Mouse (Mus musculus) CH12.LX (cell line): ENCODE measurements around the gene Slc25a45. TPM values are rescaled to one million over a fixed set of nuclear protein-coding genes. Genes with fewer than 3 reads are reported as not detected.

Experiments used
- DNase-seq: peaks from one replicate; pipeline ENCODE4 v3.0.0-alpha.2; 2013; ENCODE audit errors: extremely low read depth
- H3K27ac ChIP-seq: 2 replicates; pipeline ENCODE4 v1.5.1; 2012; ENCODE audit warnings: low read depth, mild to moderate bottlenecking, control low read depth, moderate library complexity; ENCODE audit not compliant: insufficient read depth
- H3K27me3 ChIP-seq: replicated peaks from 2 replicates; pipeline ENCODE3; 2012; ENCODE audit warnings: inconsistent platforms
- H3K36me3 ChIP-seq, 2 experiments: replicated peaks in 1 of 2; 2 replicates each; pipeline versions ENCODE3 to v1.6.1; 2012; ENCODE audit warnings: inconsistent platforms in 1 of 2, low read length in 1 of 2, mild to moderate bottlenecking in 1 of 2, mixed read lengths in 1 of 2, moderate library complexity in 1 of 2; ENCODE audit not compliant: control insufficient read depth in 1 of 2, insufficient read depth in 1 of 2
- H3K4me1 ChIP-seq, 2 experiments: 2 replicates each; pipeline ENCODE4 v1.6.1; 2012; ENCODE audit warnings: inconsistent platforms in 1 of 2, moderate library complexity in 1 of 2; ENCODE audit not compliant: insufficient read depth in 2 of 2, control insufficient read depth in 1 of 2
- H3K4me2 ChIP-seq: 2 replicates; pipeline ENCODE4 v1.6.1; 2012; ENCODE audit warnings: low read depth, mild to moderate bottlenecking, control low read depth; ENCODE audit not compliant: poor library complexity, insufficient read depth, severe bottlenecking
- H3K4me3 ChIP-seq, 3 experiments: fragments of 150-350 bp in 1 of 3; sonication (generic) in 1 of 3; replicated peaks in 1 of 3; 2 replicates each; pipeline versions ENCODE3 to v1.5.1; 2011 to 2012; ENCODE audit warnings: low read depth in 2 of 3, low read length in 2 of 3, mild to moderate bottlenecking in 2 of 3, moderate library complexity in 2 of 3, control low read depth in 1 of 3, improper control_type of control experiment in 1 of 3, inconsistent platforms in 1 of 3, mixed read lengths in 1 of 3; ENCODE audit not compliant: poor library complexity in 1 of 3
- H3K79me2 ChIP-seq: replicated peaks from 2 replicates; pipeline ENCODE4 v1.6.1; 2012; ENCODE audit warnings: mild to moderate bottlenecking, moderate library complexity; ENCODE audit not compliant: control insufficient read depth, poor library complexity, insufficient read depth, severe bottlenecking; ENCODE audit errors: extremely low read depth
- H3K9ac ChIP-seq: 2 replicates; pipeline ENCODE4 v1.6.1; 2012; ENCODE audit warnings: low read depth, mild to moderate bottlenecking, control low read depth, moderate library complexity; ENCODE audit not compliant: insufficient read depth
- H3K9me3 ChIP-seq: replicated peaks from 2 replicates; pipeline ENCODE3; 2012; ENCODE audit warnings: low read length, inconsistent platforms, mixed read lengths
- BHLHE40 ChIP-seq: IDR thresholded peaks from 2 replicates; pipeline ENCODE4 v1.6.1; 2011; ENCODE audit warnings: mild to moderate bottlenecking, low read depth, low read length, improper control_type of control experiment
- CHD1 ChIP-seq: IDR thresholded peaks from 2 replicates; pipeline ENCODE4 v1.6.1; 2012; ENCODE audit warnings: low read depth, low read length, improper control_type of control experiment, inconsistent platforms
- CHD2 ChIP-seq: IDR thresholded peaks from 2 replicates; pipeline ENCODE4 v1.6.1; 2011; ENCODE audit warnings: low read length, improper control_type of control experiment
- ELF1 ChIP-seq: IDR thresholded peaks from 2 replicates; pipeline ENCODE4 v1.6.1; 2014; ENCODE audit warnings: low read depth, mild to moderate bottlenecking, inconsistent platforms, low read length, improper control_type of control experiment
- EP300 ChIP-seq: IDR thresholded peaks from 2 replicates; pipeline ENCODE4 v1.6.1; 2011; ENCODE audit warnings: low read length, improper control_type of control experiment
- ETS1 ChIP-seq: conservative IDR thresholded peaks from 2 replicates; pipeline ENCODE4 v1.6.1; 2012; ENCODE audit warnings: low read depth, mild to moderate bottlenecking, inconsistent platforms, low read length, improper control_type of control experiment, moderate library complexity
- GABPA ChIP-seq: IDR thresholded peaks from 2 replicates; pipeline ENCODE4 v1.6.1; 2012; ENCODE audit warnings: low read depth, low read length, improper control_type of control experiment, inconsistent platforms; ENCODE audit not compliant: insufficient replicate concordance
- HCFC1 ChIP-seq: IDR thresholded peaks from 2 replicates; pipeline ENCODE4 v1.6.1; 2012; ENCODE audit warnings: low read depth, mild to moderate bottlenecking, inconsistent platforms, low read length, improper control_type of control experiment
- IRF4 ChIP-seq: IDR thresholded peaks from 2 replicates; pipeline ENCODE4 v1.6.1; 2014; ENCODE audit warnings: low read depth, mild to moderate bottlenecking, inconsistent platforms, low read length, improper control_type of control experiment
- JUN ChIP-seq: IDR thresholded peaks from 2 replicates; pipeline ENCODE4 v1.6.1; 2011; ENCODE audit warnings: low read depth, mild to moderate bottlenecking, low read length, improper control_type of control experiment, moderate library complexity; ENCODE audit not compliant: insufficient read depth
- JUND ChIP-seq: conservative IDR thresholded peaks from 2 replicates; pipeline ENCODE4 v1.6.1; 2011; ENCODE audit warnings: low read depth, low read length, improper control_type of control experiment
- KAT2A ChIP-seq: IDR thresholded peaks from 2 replicates; pipeline ENCODE4 v1.6.1; 2012; ENCODE audit warnings: low read length, improper control_type of control experiment, inconsistent platforms; ENCODE audit not compliant: insufficient replicate concordance
- MAFK ChIP-seq: IDR thresholded peaks from 2 replicates; pipeline ENCODE4 v1.6.1; 2011; ENCODE audit warnings: low read length, improper control_type of control experiment; ENCODE audit not compliant: insufficient replicate concordance
- MAX ChIP-seq: IDR thresholded peaks from 2 replicates; pipeline ENCODE4 v1.6.1; 2011; ENCODE audit warnings: low read length, improper control_type of control experiment
- MAZ ChIP-seq: IDR thresholded peaks from 2 replicates; pipeline ENCODE4 v1.6.1; 2012; ENCODE audit warnings: low read depth, mild to moderate bottlenecking, inconsistent platforms, low read length, improper control_type of control experiment, moderate library complexity
- MXI1 ChIP-seq: IDR thresholded peaks from 2 replicates; pipeline ENCODE4 v1.6.1; 2011; ENCODE audit warnings: mild to moderate bottlenecking, low read depth, low read length, improper control_type of control experiment
- PAX5 ChIP-seq: IDR thresholded peaks from 2 replicates; pipeline ENCODE4 v1.6.1; 2012; ENCODE audit warnings: low read length, inconsistent platforms, mixed read lengths
- POLR2A ChIP-seq: IDR thresholded peaks from 2 replicates; pipeline ENCODE4 v1.6.1; 2011; ENCODE audit warnings: low read depth, mild to moderate bottlenecking, improper control_type of control experiment, low read length
- RAD21 ChIP-seq: IDR thresholded peaks from 2 replicates; pipeline ENCODE4 v1.6.1; 2011; ENCODE audit warnings: low read depth, mild to moderate bottlenecking, low read length, improper control_type of control experiment, moderate library complexity
- RCOR1 ChIP-seq: conservative IDR thresholded peaks from 2 replicates; pipeline ENCODE4 v1.6.1; 2012; ENCODE audit warnings: low read depth, mild to moderate bottlenecking, inconsistent platforms, low read length, improper control_type of control experiment
- SMC3 ChIP-seq: IDR thresholded peaks from 2 replicates; pipeline ENCODE4 v1.6.1; 2011; ENCODE audit warnings: low read depth, low read length, improper control_type of control experiment
- TBP ChIP-seq: conservative IDR thresholded peaks from 2 replicates; pipeline ENCODE4 v1.6.1; 2011; ENCODE audit warnings: low read depth, low read length, improper control_type of control experiment
- TCF12 ChIP-seq: IDR thresholded peaks from 2 replicates; pipeline ENCODE4 v1.6.1; 2014; ENCODE audit warnings: low read depth, mild to moderate bottlenecking, inconsistent platforms, low read length, improper control_type of control experiment
- UBTF ChIP-seq: IDR thresholded peaks from 2 replicates; pipeline ENCODE4 v1.6.1; 2012; ENCODE audit warnings: low read depth, mild to moderate bottlenecking, inconsistent platforms, low read length, improper control_type of control experiment, moderate library complexity
- USF1 ChIP-seq: IDR thresholded peaks from 2 replicates; pipeline ENCODE4 v1.6.1; 2014; ENCODE audit warnings: low read depth, mild to moderate bottlenecking, inconsistent platforms, low read length, improper control_type of control experiment
- USF2 ChIP-seq: conservative IDR thresholded peaks from 2 replicates; pipeline ENCODE4 v1.6.1; 2011; ENCODE audit warnings: low read depth, low read length, improper control_type of control experiment
- ZKSCAN1 ChIP-seq: IDR thresholded peaks from 2 replicates; pipeline ENCODE4 v1.6.1; 2012; ENCODE audit warnings: low read depth, inconsistent platforms, low read length, improper control_type of control experiment, borderline replicate concordance
- ZMIZ1 ChIP-seq: IDR thresholded peaks from 2 replicates; pipeline ENCODE4 v1.6.1; 2012; ENCODE audit warnings: low read depth, mild to moderate bottlenecking, inconsistent platforms, low read length, improper control_type of control experiment
- ZNF384 ChIP-seq: IDR thresholded peaks from 2 replicates; pipeline ENCODE4 v1.6.1; 2012; ENCODE audit warnings: low read depth, low read length, improper control_type of control experiment, inconsistent platforms
- dilution Hi-C: fragments of 300-500 bp; cut with MboI; formaldehyde crosslinking; loops from 2 replicates; pipeline ENCODE4 v1.14.3; 2020; ENCODE audit warnings: low sequenced_read_pairs; ENCODE audit not compliant: extremely low pct_unique_long_range_greater_than_20kb, extremely low pct_ligation_motif_present
- in situ Hi-C: fragments of 300-500 bp; cut with MboI; formaldehyde crosslinking; loops from 3 replicates; pipeline ENCODE4 v1.14.3; 2019; ENCODE audit warnings: low sequenced_read_pairs, low pct_ligation_motif_present, low pct_unique_long_range_greater_than_20kb, mixed read lengths
- polyA plus RNA-seq: library from polyadenylated mRNA; unstranded; fragments of >175 nt; gene quantifications from 2 replicates; pipeline ENCODE4 v1.2.1, GENCODE M21; 2012; ENCODE audit warnings: low read depth; ENCODE audit not compliant: insufficient read length
- total RNA-seq, 2 experiments: library from RNA; depleted of rRNA; stranded (reverse); fragments of 300-350 nt in 1 of 2; fragments of >200 nt in 1 of 2; gene quantifications; 2 replicates each; pipeline ENCODE4 v1.2.3; 2012 to 2014

Gene Slc25a45
- total and polyA plus RNA-seq, 3 experiments, result 22.7 to 33.0 (median 23.1) TPM

DNA sequence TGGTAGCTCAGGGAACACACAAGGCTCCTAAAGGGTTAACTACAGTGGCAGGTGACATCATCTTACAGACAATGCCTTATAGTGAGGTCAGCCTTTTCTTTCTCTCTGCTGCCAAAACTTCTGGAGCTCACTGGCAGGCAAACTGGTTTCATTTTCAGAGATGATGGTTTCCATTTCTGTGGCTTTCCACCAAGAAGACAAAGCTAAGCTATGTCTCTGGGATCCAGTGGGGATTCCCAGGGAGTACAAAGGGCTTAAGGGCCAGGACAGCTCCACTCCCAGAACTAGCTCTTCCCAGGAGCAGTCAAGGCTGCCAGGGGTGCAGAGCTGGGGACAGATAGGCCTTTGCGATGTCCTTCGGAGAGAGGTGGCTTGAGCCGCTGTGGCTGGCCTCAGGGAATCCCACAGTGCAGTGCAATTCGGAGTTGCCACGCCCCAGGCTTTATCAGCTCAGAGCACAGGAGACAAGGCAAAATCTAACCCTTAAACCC, 26.1 kb upstream of the Slc25a45 start:
- Histone ChIP-seq H3K9ac (no peak overlapping the region), H3K27me3 (no peaks in the 10 kb centered on the region), H3K9me3 (no peaks in the 10 kb centered on the region), H3K4me2 (no peak overlapping the region), H3K27ac (peak overlapping the region; percentile 32), H3K4me3 (no peak overlapping the region), H3K4me1 (peaks cover 2 to 40% of the 10 kb centered on the region in 2 experiments; a peak in 3 of 4 replicates), H3K36me3 (peaks cover 33 to 48% of the 10 kb centered on the region in 2 experiments), H3K79me2 (peaks cover 6% of the 10 kb centered on the region; the same call in 1 of the 2 replicates)
- TF ChIP-seq ZNF384 (no peak), EP300 (no peak), JUN (no peak), MXI1 (no peak), BHLHE40 (no peak), HCFC1 (no peak), POLR2A (no peak), SMC3 (no peak), MAX (no peak), CHD2 (no peak), UBTF (no peak), PAX5 (no peak), RAD21 (no peak), MAZ (no peak), ZMIZ1 (no peak), GABPA (no peak), ZKSCAN1 (no peak), ELF1 (no peak), KAT2A (no peak)
- in situ Hi-C loops, result no loop called here
- no peak for DNase-seq
- dilution Hi-C loops, result no loop called here

DNA sequence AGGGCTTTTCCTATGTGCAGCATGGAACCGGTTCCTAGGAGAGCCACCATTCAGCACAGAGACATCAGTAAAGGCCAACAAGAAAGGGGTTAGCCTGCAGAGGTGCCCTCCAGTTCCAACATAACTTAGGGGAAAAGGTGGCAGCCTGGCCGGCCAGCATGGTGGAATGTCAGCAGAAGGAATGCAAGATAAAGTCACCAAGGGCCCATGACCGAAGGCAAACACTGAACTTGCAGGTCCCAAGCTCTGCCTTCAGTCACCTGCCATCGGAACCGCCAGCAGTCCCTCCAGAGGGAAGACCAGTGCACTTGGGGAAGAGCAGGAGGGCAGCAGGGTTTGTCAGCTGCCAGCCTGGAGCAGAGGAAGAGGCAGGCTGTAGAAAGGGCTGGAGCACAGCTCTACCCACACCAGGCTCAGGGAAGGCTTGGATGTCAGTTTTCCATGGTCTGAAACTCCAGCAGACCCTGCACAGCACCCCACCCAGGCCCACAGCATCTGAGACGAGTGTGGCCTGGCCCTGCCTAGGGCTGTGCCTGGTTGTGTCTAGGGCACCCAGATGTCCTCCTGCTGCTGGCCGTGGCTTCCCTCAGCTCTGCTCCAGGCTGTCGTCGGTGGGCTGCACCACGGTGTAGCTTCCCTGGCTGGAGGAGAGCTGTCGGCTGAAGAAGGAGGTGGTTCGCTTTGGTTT, 25.4 kb upstream of the Slc25a45 start:
- Histone ChIP-seq H3K27me3 (no peaks in the 10 kb centered on the region), H3K27ac (no peak overlapping the region), H3K4me3 (no peak overlapping the region), H3K79me2 (peaks cover 6% of the 10 kb centered on the region; the same call in 1 of the 2 replicates), H3K9ac (no peak overlapping the region), H3K4me2 (no peak overlapping the region), H3K9me3 (no peaks in the 10 kb centered on the region), H3K4me1 (peaks cover 2 to 36% of the 10 kb centered on the region in 2 experiments; a peak in 3 of 4 replicates), H3K36me3 (peaks cover 40 to 55% of the 10 kb centered on the region in 2 experiments)
- DNase-seq, result no peak
- dilution Hi-C loops, result no loop called here
- TF ChIP-seq PAX5, result no peak
- no peak for TF ChIP-seq TCF12
- no peak for TF ChIP-seq BHLHE40
- TF ChIP-seq MAFK, result no peak
- TF ChIP-seq RAD21, result no peak
- no peak for TF ChIP-seq IRF4
- TF ChIP-seq EP300, result no peak
- no peak for TF ChIP-seq UBTF
- no peak for TF ChIP-seq SMC3
- no peak for TF ChIP-seq MXI1
- TF ChIP-seq USF1, result no peak
- no peak for TF ChIP-seq RCOR1
- no peak for TF ChIP-seq JUND
- TF ChIP-seq USF2, result no peak
- TF ChIP-seq TBP, result no peak
- TF ChIP-seq POLR2A, result no peak
- no peak for TF ChIP-seq ETS1
- no peak for TF ChIP-seq MAX
- TF ChIP-seq JUN, result no peak
- no peak for TF ChIP-seq CHD1
- in situ Hi-C loops, result no loop called here
